24 mouse cellular contexts compared by ENCODE assay signal in the genomic region with DNA sequence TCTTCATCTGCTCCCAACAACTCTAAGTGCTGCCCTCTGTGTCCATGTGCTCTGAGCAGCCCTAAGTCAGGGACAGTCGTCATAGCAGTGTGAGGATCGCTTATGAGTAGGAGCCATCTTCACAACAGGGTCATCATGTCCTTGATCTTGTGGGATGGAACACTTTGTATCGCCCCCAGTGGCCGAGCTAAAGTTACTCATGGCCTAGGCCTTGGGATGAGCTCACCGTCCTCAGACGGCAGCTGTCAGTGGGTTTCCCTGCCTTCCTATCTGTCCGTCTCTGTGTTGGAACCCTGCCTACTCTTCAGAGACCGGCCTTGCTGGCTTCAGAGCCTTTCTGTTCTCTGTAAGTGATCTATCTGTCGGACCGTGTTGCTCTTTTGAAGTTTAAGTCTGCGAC.
DNase-seq lines count a peak whose midpoint lies in the region; ATAC-seq lines count a peak whose summit lies in the region.
"Had no signal": no experiment of that assay in that cellular context is flagged by ENCODE, and none has a peak within 500 bp of the region (broad histone marks: within the 10 kb centered on the region; RNA-seq: fewer than 3 reads in every experiment).

No protein-coding gene starts in this region.

- no peaks in the 10 kb centered on the region for H3K9me3 ChIP-seq in embryonic facial prominence, embryonic 14.5 days (ENCODE audit: control insufficient read depth, low read length)
- H3K9me3 ChIP-seq in embryonic facial prominence, embryonic 10.5 days = no peaks in the 10 kb centered on the region
- H3K9me3 ChIP-seq in forebrain, embryonic 10.5 days = no peaks in the 10 kb centered on the region
- H3K9me3 ChIP-seq: forebrain, embryonic 15.5 days; heart, embryonic 15.5 days; kidney, embryonic 15.5 days; liver, embryonic 13.5 days; neural tube, embryonic 15.5 days had no signal

- WGBS in embryonic facial prominence, embryonic 14.5 days = 79% methylated on average over 11 of the region's 11 CpGs
- WGBS in embryonic facial prominence, embryonic 10.5 days = 90% methylated on average over 11 of the region's 11 CpGs
- 90% methylated on average over 11 of the region's 11 CpGs for WGBS in forebrain, embryonic 10.5 days

- H3K36me3 ChIP-seq in embryonic facial prominence, embryonic 14.5 days (ENCODE audit: control insufficient read depth, insufficient read depth, low read length) = no peaks in the 10 kb centered on the region
- peaks cover 7% of the 10 kb centered on the region; the same call in 1 of the 2 replicates for H3K36me3 ChIP-seq in embryonic facial prominence, embryonic 10.5 days (replicated peaks)
- peaks cover 15% of the 10 kb centered on the region for H3K36me3 ChIP-seq in forebrain, embryonic 10.5 days (replicated peaks)
- H3K36me3 ChIP-seq: forebrain, embryonic 15.5 days; heart, embryonic 15.5 days; kidney, embryonic 15.5 days; liver, embryonic 13.5 days; neural tube, embryonic 15.5 days had no signal

- H3K4me2 ChIP-seq in embryonic facial prominence, embryonic 14.5 days (ENCODE audit: low read depth, low read length) = no peak overlapping the region
- H3K4me2 ChIP-seq: forebrain, embryonic 15.5 days; heart, embryonic 15.5 days; kidney, embryonic 15.5 days; liver, embryonic 13.5 days; neural tube, embryonic 15.5 days had no signal

- H3K9ac ChIP-seq in embryonic facial prominence, embryonic 14.5 days (ENCODE audit: low read depth, low read length) = no peak overlapping the region
- H3K9ac ChIP-seq: forebrain, embryonic 15.5 days; heart, embryonic 15.5 days; kidney, embryonic 15.5 days; liver, embryonic 13.5 days; neural tube, embryonic 15.5 days had no signal

- H3K4me3 ChIP-seq in embryonic facial prominence, embryonic 14.5 days (ENCODE audit: low read depth, low read length) = no peak overlapping the region
- H3K4me3 ChIP-seq in embryonic facial prominence, embryonic 10.5 days = no peak overlapping the region
- no peak overlapping the region for H3K4me3 ChIP-seq in forebrain, embryonic 10.5 days
- H3K4me3 ChIP-seq: forebrain, embryonic 15.5 days; gastrocnemius, adult 2 months; heart, embryonic 15.5 days; kidney, embryonic 15.5 days; liver, embryonic 13.5 days; neural tube, embryonic 15.5 days had no signal

- DNase-seq in embryonic facial prominence, embryonic 14.5 days (ENCODE audit: low spot score) = no peak
- DNase-seq in embryonic facial prominence, embryonic 10.5 days (ENCODE audit: low spot score) = no peak
- peak; percentile 40 for DNase-seq in R1 (ENCODE audit: low read depth, low spot score)
- peak; percentile 86 for DNase-seq in adrenal gland, postnatal 14 days
- peak; percentile 70 for DNase-seq in testis, postnatal 14 days (ENCODE audit: low spot score)
- no peak for DNase-seq in forebrain, embryonic 10.5 days (ENCODE audit: extremely low spot score, low spot score)
- no peak for DNase-seq in lung, postnatal 25 days (ENCODE audit: low spot score)
- DNase-seq: cerebellum, adult 18-20 months; cerebellum, postnatal 14 days; gastrocnemius, adult 2 months; gastrocnemius, postnatal 36 days; kidney, adult 18-20 months; left cerebral cortex, postnatal 4 days; liver, embryonic 13.5 days; lung, adult 18-20 months; midbrain, embryonic 14.5 days had no signal

- no peaks in the 10 kb centered on the region for H3K27me3 ChIP-seq in embryonic facial prominence, embryonic 14.5 days (replicated peaks; ENCODE audit: control insufficient read depth, insufficient read depth, low read length)
- no peaks in the 10 kb centered on the region for H3K27me3 ChIP-seq in embryonic facial prominence, embryonic 10.5 days (replicated peaks; ENCODE audit: low read depth, poor library complexity, severe bottlenecking)
- no peaks in the 10 kb centered on the region for H3K27me3 ChIP-seq in forebrain, embryonic 10.5 days (ENCODE audit: poor library complexity, severe bottlenecking)
- H3K27me3 ChIP-seq: forebrain, embryonic 15.5 days; kidney, embryonic 15.5 days; liver, embryonic 13.5 days; neural tube, embryonic 15.5 days; Patski had no signal

- H3K27ac ChIP-seq in embryonic facial prominence, embryonic 14.5 days (replicated peaks; ENCODE audit: low read depth, low read length) = no peak overlapping the region
- no peak overlapping the region for H3K27ac ChIP-seq in embryonic facial prominence, embryonic 10.5 days (replicated peaks)
- no peak overlapping the region for H3K27ac ChIP-seq in forebrain, embryonic 10.5 days
- H3K27ac ChIP-seq: forebrain, embryonic 15.5 days; gastrocnemius, adult 2 months; heart, embryonic 15.5 days; kidney, embryonic 15.5 days; liver, embryonic 13.5 days; macrophage; neural tube, embryonic 15.5 days had no signal

- no peaks in the 10 kb centered on the region for H3K4me1 ChIP-seq in embryonic facial prominence, embryonic 14.5 days (ENCODE audit: control insufficient read depth, insufficient read depth, low read length)
- H3K4me1 ChIP-seq in embryonic facial prominence, embryonic 10.5 days = peaks cover 17% of the 10 kb centered on the region
- H3K4me1 ChIP-seq in forebrain, embryonic 10.5 days = peaks cover 28% of the 10 kb centered on the region
- H3K4me1 ChIP-seq: forebrain, embryonic 15.5 days; heart, embryonic 15.5 days had no signal

- peak; percentile 26; the same call in 1 of the 2 replicates for ATAC-seq in embryonic facial prominence, embryonic 14.5 days (ENCODE audit: low read depth)
- ATAC-seq: forebrain, embryonic 15.5 days; hindbrain, embryonic 16.5 days; lung, postnatal 0 days; Patski had no signal

Comparison
In these comparisons a context has a peak if more than half of its experiments do, and no peak if none do; other contexts are left out.
1. DNase-seq: peak in R1 (single experiment), adrenal gland, postnatal 14 days (single experiment) and testis, postnatal 14 days (single experiment); none in embryonic facial prominence, embryonic 14.5 days (single experiment), embryonic facial prominence, embryonic 10.5 days (single experiment), forebrain, embryonic 10.5 days (single experiment) and lung, postnatal 25 days (single experiment).